Mouse (Mus musculus) spleen, adult 2 months (tissue): ENCODE measurements around the gene Tinagl1.

Experiments
- CTCF ChIP-seq: fragments of 200-500 bp; IDR thresholded peaks from 2 replicates; pipeline ENCODE4 v1.5.1; 2011; ENCODE audit warnings: mild to moderate bottlenecking, inconsistent platforms; ENCODE audit not compliant: insufficient read depth, insufficient read length, insufficient replicate concordance; ENCODE audit errors: extremely low read depth
- POLR2A ChIP-seq: fragments of 200-500 bp; IDR thresholded peaks from 2 replicates; pipeline ENCODE4 v1.6.1; 2011; ENCODE audit warnings: low read depth, low read length, inconsistent platforms

DNA sequence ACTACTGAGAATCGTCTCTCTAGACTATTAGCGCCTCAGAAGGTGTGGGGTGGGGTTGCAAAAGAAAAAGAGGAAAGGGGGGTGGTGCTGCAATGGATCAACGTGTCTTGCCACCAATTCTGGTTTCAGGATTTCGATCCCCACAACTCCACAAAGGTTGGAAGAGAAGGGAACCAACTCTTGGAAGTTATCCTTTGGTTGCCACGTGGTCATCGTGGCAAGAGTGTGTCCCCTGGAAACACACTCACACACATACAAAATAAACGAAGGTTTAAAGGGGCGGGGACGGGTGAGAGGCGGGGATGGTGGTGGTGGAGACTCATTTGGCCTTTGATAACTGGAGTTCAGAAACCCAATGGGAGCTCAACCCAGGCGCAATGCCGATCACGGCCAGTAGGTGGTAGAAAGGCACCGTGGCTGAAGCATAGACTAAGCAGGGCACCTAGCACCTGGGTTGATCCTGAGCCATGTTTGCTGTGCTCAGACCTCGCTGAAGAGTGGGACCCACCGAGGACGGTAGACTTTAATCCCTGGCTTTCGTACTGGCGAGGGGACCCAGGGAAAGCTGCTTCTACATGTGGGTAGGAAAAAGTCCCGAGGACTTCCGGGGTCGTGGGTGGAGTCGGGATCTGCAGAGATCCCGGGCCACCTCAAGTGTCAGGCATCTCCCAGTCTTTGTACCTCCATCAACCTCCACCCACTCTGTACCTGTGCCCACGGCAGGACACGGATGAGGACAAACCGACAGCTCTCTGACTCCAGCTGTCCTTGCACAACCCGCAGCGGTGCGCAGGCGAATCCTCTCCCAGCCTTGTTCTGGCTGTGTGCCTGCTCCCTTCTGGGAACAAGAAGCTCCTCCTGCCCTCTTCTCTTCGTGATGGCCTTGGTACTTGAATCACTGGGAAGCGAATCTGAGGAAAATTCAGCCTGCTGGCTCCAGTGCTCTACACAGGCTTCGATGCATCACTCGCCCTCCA, 24.1 kb upstream of the Tinagl1 start:
- TF ChIP-seq POLR2A (no peak), CTCF (peak; percentile 71; the same call in 1 of the 2 replicates)
